Mouse (Mus musculus) thymus, postnatal 10 days (tissue): Measurements from ENCODE around the gene Prpf31.

Experiments used
- DNase-seq, 2 experiments: peaks; one replicate each; pipeline ENCODE4 v3.0.0; 2021; ENCODE audit warnings: low spot score in 2 of 2

The Prpf31 gene

DNA sequence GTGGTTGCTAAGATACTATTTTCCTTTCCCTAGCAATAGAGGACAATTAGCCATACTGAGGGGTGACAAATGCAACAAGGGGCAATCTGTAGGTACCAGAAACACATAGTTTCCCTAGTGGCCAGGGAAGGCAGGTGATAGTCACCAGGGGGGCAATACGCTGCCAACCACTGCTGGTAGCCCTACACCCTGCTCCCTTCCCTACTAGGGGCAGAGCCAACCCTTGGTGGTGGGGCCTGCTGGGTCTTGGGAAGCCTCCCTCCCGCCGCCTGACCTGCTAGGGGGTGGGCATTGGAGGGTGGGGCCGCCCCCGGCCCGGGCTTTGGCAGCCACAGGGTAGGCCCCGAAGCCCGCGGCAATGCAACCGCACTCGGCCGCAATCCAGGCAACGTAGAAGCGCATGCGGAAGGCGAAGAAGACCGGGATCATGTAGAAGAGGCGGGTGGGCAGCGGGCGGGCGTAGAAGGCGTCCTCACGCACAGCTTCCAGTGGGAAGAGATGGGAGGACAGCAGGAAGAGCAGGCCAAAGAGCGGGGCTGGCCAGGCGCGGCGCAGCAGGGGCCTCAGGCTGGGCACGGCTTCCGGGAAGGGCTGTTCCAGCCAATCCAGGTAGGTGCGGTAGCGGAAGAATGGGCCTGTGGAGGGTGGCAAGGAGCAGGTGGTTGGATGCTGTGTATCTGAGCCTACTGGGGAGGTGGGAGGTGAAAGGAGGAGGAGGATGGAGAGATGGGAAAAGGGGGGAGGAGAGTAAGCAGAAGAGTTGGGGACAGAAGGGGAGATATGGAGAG, 55.8 kb downstream of the Prpf31 start:
- DNase-seq = no peak

DNA sequence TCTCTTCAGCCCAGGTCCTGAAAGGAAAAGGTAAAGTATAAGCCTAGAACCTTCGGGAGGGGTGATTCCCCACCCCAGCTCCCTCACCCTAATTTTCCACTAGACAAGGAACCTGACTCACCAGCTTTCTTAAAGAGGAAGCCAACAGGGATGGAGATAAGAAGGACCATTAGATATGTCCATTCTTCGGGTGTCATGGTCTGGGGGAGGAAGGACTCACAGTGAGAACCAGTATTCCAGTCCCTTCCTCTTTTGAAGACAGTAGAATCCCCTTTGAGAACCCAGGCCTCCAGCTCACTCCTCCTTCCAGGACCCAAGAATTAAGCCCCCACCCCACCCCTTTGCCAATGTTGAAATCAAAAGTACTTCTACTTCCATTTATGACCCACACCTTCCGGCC, 62.1 kb downstream of the Prpf31 start:
- DNase-seq = no peak
